7 mouse cellular contexts compared by ENCODE assay signal in the genomic region with DNA sequence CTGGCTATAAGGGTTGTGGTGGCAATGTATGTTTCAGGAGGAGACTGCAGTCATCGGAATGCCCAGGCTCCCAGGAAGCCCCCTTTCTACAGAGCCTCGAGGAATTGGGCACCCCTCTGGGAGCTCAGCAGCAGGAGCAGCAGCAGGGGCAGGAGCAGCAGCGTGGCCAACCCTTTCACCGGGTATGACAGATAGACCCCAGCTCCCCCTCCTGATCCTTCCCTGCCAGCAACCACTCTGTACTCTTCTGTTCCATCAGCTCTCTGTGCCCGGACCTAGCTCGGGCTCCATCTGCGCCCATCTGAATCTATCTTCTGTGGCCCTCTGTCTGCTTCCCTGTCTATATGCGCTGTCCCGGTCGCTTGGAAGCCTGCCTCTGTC. TPM values are rescaled to one million over a fixed set of nuclear protein-coding genes. Genes with fewer than 3 reads are reported as not detected.
A peak's percentile ranks its signal among the peaks of the same experiment; 100 is the strongest.
DNase-seq lines count a peak whose midpoint lies in the region; ATAC-seq and TF ChIP-seq lines count a peak whose summit lies in the region.

No protein-coding gene starts in this region.

- peak overlapping the region; percentile 12; the same call in 1 of the 2 replicates for H3K4me3 ChIP-seq in lung, embryonic 14.5 days (ENCODE audit: low read depth, low read length)
- H3K4me3 ChIP-seq in limb, embryonic 11.5 days (ENCODE audit: low read depth, low read length), result no peak overlapping the region
- 0 out of 2 replicates have a peak overlapping the region, but pooled peaks have one; percentile 1 for H3K4me3 ChIP-seq in olfactory bulb, adult 2 months (ENCODE audit: insufficient read depth, low read depth, low read length)

- 26% methylated on average over 10 of the region's 10 CpGs for WGBS in lung, embryonic 14.5 days
- WGBS in limb, embryonic 11.5 days, result 28% methylated on average over 10 of the region's 10 CpGs
- WGBS in olfactory bulb, adult 2 months, result 23% methylated on average over 10 of the region's 10 CpGs

- no peak for TF ChIP-seq POLR2A in olfactory bulb, adult 2 months (IDR thresholded peaks at IDR 0.05; ENCODE audit: insufficient read depth, low read depth, low read length)

- H3K9me3 ChIP-seq in lung, embryonic 14.5 days (ENCODE audit: low read depth, low read length), result no peaks in the 10 kb centered on the region
- H3K9me3 ChIP-seq in limb, embryonic 11.5 days (ENCODE audit: control insufficient read depth, low read length), result no peaks in the 10 kb centered on the region

- H3K4me1 ChIP-seq in lung, embryonic 14.5 days (ENCODE audit: insufficient read depth), result no peaks in the 10 kb centered on the region
- no peaks in the 10 kb centered on the region for H3K4me1 ChIP-seq in limb, embryonic 11.5 days (ENCODE audit: control insufficient read depth, insufficient read depth, low read length)
- H3K4me1 ChIP-seq in olfactory bulb, adult 2 months (ENCODE audit: control insufficient read depth, insufficient read depth, low read length), result peaks cover 8% of the 10 kb centered on the region

- no peaks in the 10 kb centered on the region for H3K36me3 ChIP-seq in lung, embryonic 14.5 days (ENCODE audit: insufficient read depth)
- H3K36me3 ChIP-seq in limb, embryonic 11.5 days (ENCODE audit: control insufficient read depth, insufficient read depth, low read length), result no peaks in the 10 kb centered on the region

- peak overlapping the region; percentile 55 for H3K4me2 ChIP-seq in lung, embryonic 14.5 days
- peak overlapping the region; percentile 44 for H3K4me2 ChIP-seq in limb, embryonic 11.5 days (ENCODE audit: low read depth, severe bottlenecking)

- peak overlapping the region; percentile 31; the same call in 1 of the 2 replicates for H3K9ac ChIP-seq in lung, embryonic 14.5 days
- H3K9ac ChIP-seq in limb, embryonic 11.5 days (ENCODE audit: low read length), result peak overlapping the region; percentile 35

- H3K27me3 ChIP-seq in lung, embryonic 14.5 days (ENCODE audit: insufficient read depth, low read length), result no peaks in the 10 kb centered on the region
- H3K27me3 ChIP-seq in limb, embryonic 11.5 days (ENCODE audit: control insufficient read depth, insufficient read depth, low read length), result no peaks in the 10 kb centered on the region

- ATAC-seq in lung, embryonic 14.5 days (ENCODE audit: insufficient read depth), result no peak
- ATAC-seq in erythroid progenitor cell, adult 5-6 weeks (replicated peaks; ENCODE audit: low FRiP score, poor library complexity, severe bottlenecking), result peak; percentile 37
- ATAC-seq in limb, embryonic 11.5 days (ENCODE audit: insufficient number of reproducible peaks, low FRiP score, low TSS enrichment, low read depth), result no peak

- no peak for DNase-seq in lung, embryonic 14.5 days
- DNase-seq in lung, adult 18-20 months, result no peak
- no peak for DNase-seq in limb, embryonic 11.5 days (ENCODE audit: low spot score)
- no peak for DNase-seq in adrenal gland, adult 8-10 months
- no peak for DNase-seq in cerebellum, adult 8-10 months

- H3K27ac ChIP-seq in lung, embryonic 14.5 days (ENCODE audit: low read depth), result no peak overlapping the region
- no peak overlapping the region for H3K27ac ChIP-seq in limb, embryonic 11.5 days (replicated peaks; ENCODE audit: low read depth, low read length)
- no peak overlapping the region for H3K27ac ChIP-seq in olfactory bulb, adult 2 months (ENCODE audit: insufficient read depth, low read depth, low read length)

- no peak for TF ChIP-seq CTCF in lung, embryonic 14.5 days (IDR thresholded peaks at IDR 0.05; ENCODE audit: low read depth)
- TF ChIP-seq CTCF in olfactory bulb, adult 2 months (IDR thresholded peaks at IDR 0.05; ENCODE audit: insufficient read depth, low read depth, low read length), result no peak

RNA-seq across cellular contexts. Expression of gene Arhgef2, which starts 2.0 kb away (rescaled TPM):
- polyA plus RNA-seq in lung, embryonic 14.5 days (2014; fragmentation: Nextera tagmentation; extraction: Ambion mirVana), result 115 and 127 TPM in 2 replicates
- total RNA-seq in erythroid progenitor cell, adult 5-6 weeks (2015; ENCODE audit: low replicate concordance), result 17.7 and 23.9 TPM in 2 replicates
- 12.7 and 15.7 TPM in 2 replicates for total RNA-seq in erythroid progenitor cell, adult 5-6 weeks (2017; ENCODE audit: low replicate concordance)
- polyA plus RNA-seq in limb, embryonic 11.5 days (2014; fragmentation: Nextera tagmentation; extraction: Ambion mirVana), result 132 and 134 TPM in 2 replicates
- polyA plus RNA-seq in olfactory bulb, adult 2 months (2012; ENCODE audit: insufficient read depth, insufficient read length, low replicate concordance, missing spikeins), result not detected in 2 replicates
- 10 to 100 TPM; 22.0 to 48.2 (median 31.5) TPM for total RNA-seq in adrenal gland, adult 8-10 months (2022)

RNA-seq across cellular contexts. Expression of gene Ssr2, which starts 32.1 kb away (rescaled TPM):
- 278 and 285 TPM in 2 replicates for polyA plus RNA-seq in lung, embryonic 14.5 days (2014; fragmentation: Nextera tagmentation; extraction: Ambion mirVana)
- total RNA-seq in erythroid progenitor cell, adult 5-6 weeks (2015; ENCODE audit: low replicate concordance), result 97.7 and 101 TPM in 2 replicates
- total RNA-seq in erythroid progenitor cell, adult 5-6 weeks (2017; ENCODE audit: low replicate concordance), result 23.9 and 50.2 TPM in 2 replicates
- 220 and 233 TPM in 2 replicates for polyA plus RNA-seq in limb, embryonic 11.5 days (2014; fragmentation: Nextera tagmentation; extraction: Ambion mirVana)
- polyA plus RNA-seq in olfactory bulb, adult 2 months (2012; ENCODE audit: insufficient read depth, insufficient read length, low replicate concordance, missing spikeins), result not detected in 2 replicates
- total RNA-seq in adrenal gland, adult 8-10 months (2022), result 100 to 1,000 TPM; 139 to 217 (median 172) TPM

RNA-seq across cellular contexts. Expression of gene Rxfp4, which starts 45.2 kb away (rescaled TPM):
- not detected in 2 replicates for polyA plus RNA-seq in lung, embryonic 14.5 days (2014; fragmentation: Nextera tagmentation; extraction: Ambion mirVana)
- total RNA-seq in erythroid progenitor cell, adult 5-6 weeks (2015; ENCODE audit: low replicate concordance), result not detected in 2 replicates
- not detected in 2 replicates for total RNA-seq in erythroid progenitor cell, adult 5-6 weeks (2017; ENCODE audit: low replicate concordance)
- not detected in 2 replicates for polyA plus RNA-seq in limb, embryonic 11.5 days (2014; fragmentation: Nextera tagmentation; extraction: Ambion mirVana)
- not detected in 2 replicates for polyA plus RNA-seq in olfactory bulb, adult 2 months (2012; ENCODE audit: insufficient read depth, insufficient read length, low replicate concordance, missing spikeins)
- not detected for total RNA-seq in adrenal gland, adult 8-10 months (2022)

RNA-seq across cellular contexts. Expression of gene Ubqln4, which starts 54.2 kb away (rescaled TPM):
- 64.9 and 68.5 TPM in 2 replicates for polyA plus RNA-seq in lung, embryonic 14.5 days (2014; fragmentation: Nextera tagmentation; extraction: Ambion mirVana)
- 8.6 and 10.1 TPM in 2 replicates for total RNA-seq in erythroid progenitor cell, adult 5-6 weeks (2015; ENCODE audit: low replicate concordance)
- total RNA-seq in erythroid progenitor cell, adult 5-6 weeks (2017; ENCODE audit: low replicate concordance), result 6.3 and 7.6 TPM in 2 replicates
- polyA plus RNA-seq in limb, embryonic 11.5 days (2014; fragmentation: Nextera tagmentation; extraction: Ambion mirVana), result 80.1 and 85.3 TPM in 2 replicates
- 138 TPM in 1 of 2 replicates, not detected in the other for polyA plus RNA-seq in olfactory bulb, adult 2 months (2012; ENCODE audit: insufficient read depth, insufficient read length, low replicate concordance, missing spikeins)
- total RNA-seq in adrenal gland, adult 8-10 months (2022), result 10 to 100 TPM; 64.1 to 81.3 (median 66.7) TPM

RNA-seq across cellular contexts. Expression of gene Lamtor2, which starts 54.9 kb away (rescaled TPM):
- 77.6 and 93.9 TPM in 2 replicates for polyA plus RNA-seq in lung, embryonic 14.5 days (2014; fragmentation: Nextera tagmentation; extraction: Ambion mirVana)
- 9.0 and 12.6 TPM in 2 replicates for total RNA-seq in erythroid progenitor cell, adult 5-6 weeks (2015; ENCODE audit: low replicate concordance)
- 7.7 and 23.3 TPM in 2 replicates for total RNA-seq in erythroid progenitor cell, adult 5-6 weeks (2017; ENCODE audit: low replicate concordance)
- 78.9 and 89.3 TPM in 2 replicates for polyA plus RNA-seq in limb, embryonic 11.5 days (2014; fragmentation: Nextera tagmentation; extraction: Ambion mirVana)
- polyA plus RNA-seq in olfactory bulb, adult 2 months (2012; ENCODE audit: insufficient read depth, insufficient read length, low replicate concordance, missing spikeins), result 853 TPM in 1 of 2 replicates, not detected in the other
- total RNA-seq in adrenal gland, adult 8-10 months (2022), result 100 to 1,000 TPM; 138 to 164 (median 144) TPM
